Mouse (Mus musculus) E14TG2a.4 (cell line): Measurements from ENCODE around the gene Prf1.

Source experiments
- H3K27me3 ChIP-seq: 2 replicates; pipeline ENCODE4 v1.6.1; 2014; ENCODE audit warnings: low read length, control low read depth; ENCODE audit not compliant: insufficient read depth
- H3K36me3 ChIP-seq: 2 replicates; pipeline ENCODE4 v1.6.1; 2014; ENCODE audit warnings: low read length, control low read depth; ENCODE audit not compliant: insufficient read depth
- H3K4me1 ChIP-seq: replicated peaks from 2 replicates; pipeline ENCODE4 v1.6.1; 2014; ENCODE audit warnings: low read depth, low read length, control low read depth
- H3K4me3 ChIP-seq: replicated peaks from 2 replicates; pipeline ENCODE4 v1.5.1; 2014; ENCODE audit warnings: mild to moderate bottlenecking, low read length
- H3K9me3 ChIP-seq: 2 replicates; pipeline ENCODE4 v1.6.1; 2014; ENCODE audit warnings: low read length, control low read depth
- CTCF ChIP-seq: conservative IDR thresholded peaks from 2 replicates; pipeline ENCODE4 v1.5.1; 2014; ENCODE audit warnings: low read length
- NANOG ChIP-seq: IDR thresholded peaks from 2 replicates; pipeline ENCODE4 v1.6.1; 2014; ENCODE audit warnings: borderline replicate concordance, low read length, mixed read lengths
- POU5F1 ChIP-seq: IDR thresholded peaks from 2 replicates; pipeline ENCODE4 v1.6.1; 2014; ENCODE audit warnings: low read length, borderline replicate concordance

Prf1 gene

DNA sequence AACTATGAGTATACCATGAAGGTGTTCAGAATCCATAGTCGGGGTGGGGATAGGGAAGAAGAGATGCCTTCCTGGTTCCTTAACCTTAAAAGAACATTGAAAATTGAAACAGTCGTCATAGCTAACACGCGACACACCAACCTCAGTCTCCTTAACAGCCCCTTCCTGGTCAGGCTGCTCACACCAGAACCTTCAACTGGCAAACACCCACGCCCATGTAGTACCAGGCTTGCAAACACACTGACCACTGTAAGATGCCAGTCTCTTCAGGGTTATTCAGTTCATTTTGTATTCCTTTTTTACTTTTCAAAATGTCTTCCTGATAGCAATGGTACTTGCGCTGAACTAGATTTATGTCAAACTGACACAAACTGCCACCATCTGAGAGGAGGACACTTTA is 20.6 kb upstream of the Prf1 start:
- H3K36me3 ChIP-seq, result no peaks in the 10 kb centered on the region
- peaks cover 55% of the 10 kb centered on the region for H3K4me1 ChIP-seq
- no peak overlapping the region for H3K4me3 ChIP-seq
- no peak for TF ChIP-seq CTCF
- no peak for TF ChIP-seq NANOG
- no peak for TF ChIP-seq POU5F1
- H3K9me3 ChIP-seq, result no peaks in the 10 kb centered on the region
- H3K27me3 ChIP-seq, result peaks cover 27% of the 10 kb centered on the region

DNA sequence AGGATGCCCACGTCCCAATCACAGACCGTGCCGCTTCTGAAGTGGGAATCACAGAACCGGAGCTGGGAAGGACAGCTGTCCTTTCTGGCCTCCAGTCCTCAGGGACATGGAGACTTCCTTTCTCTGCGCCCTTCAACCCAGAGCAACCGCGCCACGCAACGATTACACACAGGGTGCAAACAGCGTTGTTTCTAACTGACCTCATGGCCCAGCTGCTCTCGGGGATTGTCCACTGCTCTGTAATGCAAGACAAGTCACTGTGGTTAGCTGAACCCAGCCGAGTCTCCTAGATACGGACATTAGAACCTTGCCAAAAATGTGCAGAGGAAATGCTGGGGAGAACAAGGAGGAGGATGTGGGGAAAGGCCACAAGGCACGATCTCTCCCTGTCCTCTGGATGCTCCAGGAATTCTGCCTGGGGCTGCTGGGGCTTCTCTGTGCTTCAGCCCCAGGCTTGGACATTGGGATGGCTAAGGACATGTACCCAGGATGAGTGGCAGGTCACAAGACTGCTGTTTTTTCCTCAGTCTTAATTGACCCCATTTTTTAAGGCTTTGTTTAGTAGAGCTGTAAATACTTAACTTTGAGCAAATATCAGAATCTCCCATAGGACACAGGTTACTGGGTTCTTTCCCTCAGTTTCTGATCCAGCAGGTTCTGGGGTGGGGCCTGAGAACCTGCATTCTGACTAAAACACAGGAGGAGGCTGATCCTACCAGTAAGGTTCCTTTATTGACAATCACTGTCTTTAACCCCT is 19.5 kb upstream of the Prf1 start:
- no peak overlapping the region for H3K4me3 ChIP-seq
- H3K4me1 ChIP-seq, result peaks cover 47% of the 10 kb centered on the region
- H3K36me3 ChIP-seq, result no peaks in the 10 kb centered on the region
- H3K27me3 ChIP-seq, result peaks cover 21% of the 10 kb centered on the region
- no peaks in the 10 kb centered on the region; the same call in 1 of the 2 replicates for H3K9me3 ChIP-seq
- no peak for TF ChIP-seq NANOG
- no peak for TF ChIP-seq POU5F1
- TF ChIP-seq CTCF, result no peak

DNA sequence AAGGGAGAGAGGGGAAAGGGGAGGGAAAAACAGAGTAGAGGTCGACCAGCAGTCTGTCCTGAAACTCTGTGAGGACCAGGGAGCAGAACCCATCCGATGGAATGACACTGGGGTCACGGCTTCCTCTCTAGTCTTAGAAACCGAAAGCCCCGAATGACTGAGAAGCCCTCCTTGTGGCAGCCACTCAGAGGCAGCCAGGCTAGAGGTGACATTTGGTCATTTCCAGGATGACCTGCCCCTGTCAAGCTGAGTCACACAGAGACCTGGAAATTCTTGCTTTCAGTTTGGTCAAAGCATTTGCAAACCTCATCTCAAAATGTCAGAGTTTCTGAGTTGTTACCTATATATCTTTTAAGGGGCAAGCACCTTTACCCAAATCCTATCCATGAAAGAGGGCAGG is 16.5 kb upstream of the Prf1 start:
- Histone ChIP-seq H3K4me3 (no peak overlapping the region), H3K9me3 (peaks cover 9% of the 10 kb centered on the region), H3K36me3 (no peaks in the 10 kb centered on the region), H3K27me3 (0 out of 2 replicates have a peak, but pooled peaks cover 8% of the 10 kb centered on the region), H3K4me1 (peaks cover 32% of the 10 kb centered on the region)
- TF ChIP-seq NANOG (no peak), CTCF (no peak), POU5F1 (no peak)

DNA sequence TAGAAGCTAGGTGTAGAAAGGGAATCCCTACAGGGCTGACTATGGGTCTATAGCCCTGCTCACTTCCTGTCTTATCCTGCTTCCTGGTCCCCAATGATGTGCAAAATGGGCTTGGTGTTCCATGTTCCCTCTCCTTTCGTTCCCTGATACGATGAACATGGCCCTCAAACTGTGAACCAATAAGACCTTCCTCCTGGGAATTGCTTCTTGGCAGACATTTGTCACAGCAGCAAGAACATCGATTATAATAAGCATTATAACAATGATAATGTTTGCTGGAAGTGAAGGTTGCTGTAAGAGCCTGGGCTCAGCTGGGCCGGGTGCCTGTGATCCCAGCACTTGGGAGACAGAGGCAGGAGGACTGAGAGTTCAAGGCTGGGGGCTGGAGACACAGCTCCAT is 13.3 kb upstream of the Prf1 start:
- TF ChIP-seq POU5F1 (no peak), NANOG (no peak), CTCF (no peak)
- peaks cover 26% of the 10 kb centered on the region for H3K4me1 ChIP-seq

DNA sequence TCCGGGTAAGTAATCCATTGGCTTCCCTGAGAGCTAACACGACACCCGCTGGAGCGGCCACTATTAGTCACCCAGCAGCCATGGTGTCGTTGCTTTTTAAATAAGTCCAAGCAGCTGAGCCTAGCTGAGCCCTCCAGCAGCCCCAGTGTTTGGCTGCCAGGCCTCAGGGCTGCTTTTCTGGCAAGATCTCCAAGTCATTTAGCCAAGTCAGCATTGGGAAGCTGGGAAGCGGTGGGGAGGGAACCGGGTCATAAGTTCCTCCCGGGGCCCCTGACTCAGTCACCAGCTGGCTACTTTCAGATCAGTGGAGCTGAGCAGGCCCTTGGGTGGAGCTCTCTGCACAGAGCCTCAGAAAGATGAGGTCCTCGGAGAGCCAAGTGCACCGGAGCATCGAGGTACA is 12.4 kb upstream of the Prf1 start:
- Histone ChIP-seq H3K9me3 (peaks cover 9% of the 10 kb centered on the region), H3K27me3 (0 out of 2 replicates have a peak, but pooled peaks cover 4% of the 10 kb centered on the region), H3K36me3 (no peaks in the 10 kb centered on the region), H3K4me1 (peaks cover 26% of the 10 kb centered on the region), H3K4me3 (no peak overlapping the region)
- TF ChIP-seq CTCF, result no peak

More for the DNA sequence above, 13.3 kb upstream of the Prf1 start:
- 0 out of 2 replicates have a peak, but pooled peaks cover 4% of the 10 kb centered on the region for H3K27me3 ChIP-seq
- H3K36me3 ChIP-seq, result no peaks in the 10 kb centered on the region
- H3K9me3 ChIP-seq, result peaks cover 9% of the 10 kb centered on the region
- H3K4me3 ChIP-seq, result no peak overlapping the region

DNA sequence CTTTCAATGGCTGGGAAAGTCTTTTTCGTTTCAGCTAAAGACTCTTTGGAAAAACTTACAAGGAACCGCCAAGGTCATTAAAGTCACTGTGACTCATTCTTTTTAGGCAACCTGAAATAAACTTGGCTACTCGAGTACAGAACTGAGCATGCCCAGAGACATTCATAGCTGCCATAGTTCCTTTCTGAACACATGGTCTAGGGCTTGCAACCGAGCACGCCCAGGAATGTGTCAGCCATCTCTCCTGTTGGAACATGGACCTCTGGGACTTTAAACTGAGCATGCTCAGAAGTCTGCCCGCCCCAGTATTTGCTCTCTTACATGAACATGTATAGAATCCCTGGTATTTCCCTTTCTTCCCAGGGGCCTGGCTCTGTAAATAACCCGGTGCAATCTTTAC is 11.4 kb upstream of the Prf1 start:
- Histone ChIP-seq H3K4me3 (peak overlapping the region; percentile 37; the same call in 1 of the 2 replicates), H3K9me3 (peaks cover 9% of the 10 kb centered on the region), H3K27me3 (0 out of 2 replicates have a peak, but pooled peaks cover 7% of the 10 kb centered on the region), H3K4me1 (peaks cover 26% of the 10 kb centered on the region), H3K36me3 (no peaks in the 10 kb centered on the region)
- TF ChIP-seq POU5F1 (no peak), CTCF (no peak), NANOG (no peak)

DNA sequence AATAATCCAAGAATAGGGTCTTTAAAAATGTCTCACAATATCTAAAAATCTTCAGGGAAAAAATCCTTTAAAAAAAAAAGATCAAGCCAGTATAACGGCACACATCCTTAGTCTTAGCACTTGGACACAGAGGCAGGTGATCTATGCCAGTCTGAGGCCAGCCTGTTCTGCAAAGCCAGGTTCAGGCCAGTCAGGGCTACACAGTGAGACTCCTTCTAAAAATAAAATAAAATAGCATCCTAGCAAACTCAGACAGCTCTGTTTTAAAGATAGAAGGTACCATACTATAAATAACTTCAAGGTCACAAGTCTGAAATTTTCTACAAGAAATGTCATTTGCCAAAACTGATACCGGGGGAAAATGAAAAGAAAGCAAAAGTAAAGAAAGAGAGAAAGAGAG is 7.6 kb upstream of the Prf1 start:
- Histone ChIP-seq H3K27me3 (peaks cover 15% of the 10 kb centered on the region), H3K36me3 (no peaks in the 10 kb centered on the region), H3K4me3 (no peak overlapping the region), H3K9me3 (no peaks in the 10 kb centered on the region), H3K4me1 (peaks cover 26% of the 10 kb centered on the region)
- no peak for TF ChIP-seq NANOG
- no peak for TF ChIP-seq CTCF
- no peak for TF ChIP-seq POU5F1

DNA sequence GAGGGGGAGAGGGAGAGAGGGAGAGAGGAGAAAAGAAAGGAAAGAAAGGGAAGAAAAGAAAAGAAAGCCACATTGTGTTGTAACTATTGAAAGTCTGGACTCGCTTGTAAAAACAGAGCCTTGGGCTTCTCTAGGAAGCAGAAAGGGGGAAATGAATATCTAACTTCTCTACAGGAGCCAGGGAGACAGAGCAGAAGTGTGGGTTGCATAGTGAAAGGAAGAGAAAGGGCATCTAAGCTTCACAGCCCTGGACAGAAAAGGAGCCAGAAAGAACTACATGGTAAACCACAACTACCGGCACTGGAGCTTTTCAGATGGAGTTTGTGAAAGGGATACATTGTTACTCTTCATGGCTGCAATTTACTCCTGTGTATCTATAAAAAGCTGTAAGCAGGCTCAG is 7.2 kb upstream of the Prf1 start:
- H3K27me3 ChIP-seq, result peaks cover 13% of the 10 kb centered on the region
- no peaks in the 10 kb centered on the region for H3K9me3 ChIP-seq
- no peak overlapping the region for H3K4me3 ChIP-seq
- TF ChIP-seq NANOG (no peak), CTCF (no peak)
- no peaks in the 10 kb centered on the region for H3K36me3 ChIP-seq
- H3K4me1 ChIP-seq, result peaks cover 21% of the 10 kb centered on the region

DNA sequence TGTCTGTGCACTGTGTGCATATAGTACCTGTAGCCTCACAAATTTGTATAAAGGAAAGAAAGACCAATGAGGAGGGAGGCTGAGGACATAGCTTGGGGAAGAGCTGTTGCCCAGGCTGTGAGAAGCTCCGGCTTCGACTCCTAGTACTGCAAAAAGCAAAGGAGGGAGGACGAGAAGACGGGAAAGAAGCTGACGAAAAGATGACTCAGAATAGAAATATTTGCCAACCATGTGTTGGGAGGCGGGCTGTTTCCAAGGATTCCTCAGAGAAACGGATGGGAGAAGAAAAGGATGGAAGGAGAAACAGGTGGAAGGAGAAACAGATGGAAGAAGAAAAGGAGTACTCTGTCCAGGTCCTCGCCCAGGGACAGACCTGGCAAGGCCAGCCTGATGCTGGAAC is 3.4 kb upstream of the Prf1 start:
- Histone ChIP-seq H3K4me1 (no peaks in the 10 kb centered on the region), H3K4me3 (no peak overlapping the region), H3K9me3 (no peaks in the 10 kb centered on the region), H3K36me3 (no peaks in the 10 kb centered on the region), H3K27me3 (peaks cover 27% of the 10 kb centered on the region)
- TF ChIP-seq POU5F1 (no peak), CTCF (no peak), NANOG (no peak)
